Mouse (Mus musculus) intestine, postnatal 0 days (tissue): ENCODE data around the gene Ier5. TPM values are rescaled to one million over a fixed set of nuclear protein-coding genes. Genes with fewer than 3 reads are reported as not detected.

Experiments used
- ATAC-seq: fragments of 200-750 bp; cut with Nextera tagmentation; 2 replicates; pipeline ENCODE4 v1.8.0; 2017; ENCODE audit warnings: mild to moderate bottlenecking, moderate TSS enrichment, moderate library complexity
- H3K27ac ChIP-seq: fragments of 300-500 bp; sonication (generic); 2 replicates; pipeline ENCODE4 v1.5.1; 2014; ENCODE audit warnings: mild to moderate bottlenecking, low read depth, low read length, moderate library complexity
- H3K27me3 ChIP-seq: fragments of 300-500 bp; sonication (generic); replicated peaks from 2 replicates; pipeline ENCODE4 v1.6.1; 2014; ENCODE audit warnings: low read length, mixed read lengths; ENCODE audit not compliant: control insufficient read depth, insufficient read depth
- H3K36me3 ChIP-seq: fragments of 300-500 bp; sonication (generic); 2 replicates; pipeline ENCODE4 v1.6.1; 2014; ENCODE audit warnings: mild to moderate bottlenecking, moderate library complexity; ENCODE audit not compliant: control insufficient read depth, insufficient read depth
- H3K4me1 ChIP-seq: fragments of 300-500 bp; sonication (generic); replicated peaks from 2 replicates; pipeline ENCODE4 v1.6.1; 2014; ENCODE audit warnings: antibody characterized with exemption, low read length, mixed read lengths; ENCODE audit not compliant: control insufficient read depth, insufficient read depth
- H3K4me2 ChIP-seq: fragments of 300-500 bp; sonication (generic); replicated peaks from 2 replicates; pipeline ENCODE4 v1.6.1; 2014; ENCODE audit warnings: low read depth, mild to moderate bottlenecking, moderate library complexity
- H3K4me3 ChIP-seq: fragments of 300-500 bp; sonication (generic); 2 replicates; pipeline ENCODE4 v1.5.1; 2014; ENCODE audit warnings: low read depth, low read length
- H3K9ac ChIP-seq: fragments of 300-500 bp; sonication (generic); 2 replicates; pipeline ENCODE4 v1.6.1; 2014; ENCODE audit warnings: mild to moderate bottlenecking, low read depth, low read length
- H3K9me3 ChIP-seq: fragments of 300-500 bp; sonication (generic); 2 replicates; pipeline ENCODE4 v1.6.1; 2016; ENCODE audit warnings: mixed run types; ENCODE audit not compliant: control insufficient read depth
- CTCF ChIP-seq: sonication (generic); IDR thresholded peaks from 2 replicates; pipeline ENCODE4 v1.5.1; 2016; ENCODE audit warnings: low read depth, mild to moderate bottlenecking, control low read depth, antibody characterized with exemption, moderate library complexity
- WGBS: fragments of 180-500 bp; shearing (Covaris S2); extraction: QIAGEN DNeasy Blood & Tissue Kit; methylation state at CpG from one replicate; pipeline ENCODE4 v1.1.7; 2014; 5-methylcytosine and 5-hydroxymethylcytosine counted together
- polyA plus RNA-seq: library from polyadenylated mRNA; unstranded; fragments of >200 nt; fragmentation: Nextera tagmentation; extraction: Ambion mirVana; gene quantifications from 2 replicates; pipeline ENCODE4 v1.2.1, GENCODE M21; 2015

Ier5 gene
- polyA plus RNA-seq, 1 experiment from 2014 or later = 6.8 TPM

DNA sequence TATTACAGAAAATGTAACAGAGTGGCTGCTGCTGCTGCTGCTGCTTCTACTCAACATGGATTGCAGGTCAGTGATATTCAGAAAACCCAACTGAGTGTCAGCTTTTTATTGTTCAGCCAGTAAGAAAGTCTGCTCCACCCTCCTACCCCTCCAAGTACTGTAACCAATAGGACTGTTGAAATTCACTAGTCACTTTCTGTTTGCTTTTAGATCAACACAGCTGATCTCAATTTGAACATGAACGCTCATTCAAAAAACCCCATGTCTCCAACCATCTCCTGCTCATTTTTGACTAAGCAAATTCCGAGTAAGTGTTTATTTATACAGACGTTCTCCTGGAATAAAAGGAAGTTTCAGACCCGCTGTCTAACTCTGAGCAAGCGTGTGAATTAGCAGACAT, 8.4 kb upstream of the Ier5 start:
- Histone ChIP-seq H3K9ac (no peak overlapping the region), H3K4me3 (no peak overlapping the region), H3K27ac (no peak overlapping the region), H3K27me3 (no peaks in the 10 kb centered on the region), H3K4me2 (no peak overlapping the region; the same call in 1 of the 2 replicates), H3K9me3 (no peaks in the 10 kb centered on the region), H3K4me1 (no peaks in the 10 kb centered on the region), H3K36me3 (no peaks in the 10 kb centered on the region)
- no peak for ATAC-seq
- 19% methylated on average over 5 of the region's 5 CpGs for WGBS
- no peak for TF ChIP-seq CTCF

- ATAC-seq = no peak
- H3K27me3 ChIP-seq = no peaks in the 10 kb centered on the region
- H3K9ac ChIP-seq = no peak overlapping the region
- H3K9me3 ChIP-seq = no peaks in the 10 kb centered on the region
- H3K27ac ChIP-seq = no peak overlapping the region
- no peaks in the 10 kb centered on the region for H3K4me1 ChIP-seq
- no peak for TF ChIP-seq CTCF
- no peak overlapping the region for H3K4me2 ChIP-seq
- 69% methylated on average over 1 of the region's 1 CpGs for WGBS
- H3K36me3 ChIP-seq = no peaks in the 10 kb centered on the region
- no peak overlapping the region for H3K4me3 ChIP-seq
Measured at GRCm38 (mm10) chr1:155106310-155106709, 6.9 kb upstream of the Ier5 start.

DNA sequence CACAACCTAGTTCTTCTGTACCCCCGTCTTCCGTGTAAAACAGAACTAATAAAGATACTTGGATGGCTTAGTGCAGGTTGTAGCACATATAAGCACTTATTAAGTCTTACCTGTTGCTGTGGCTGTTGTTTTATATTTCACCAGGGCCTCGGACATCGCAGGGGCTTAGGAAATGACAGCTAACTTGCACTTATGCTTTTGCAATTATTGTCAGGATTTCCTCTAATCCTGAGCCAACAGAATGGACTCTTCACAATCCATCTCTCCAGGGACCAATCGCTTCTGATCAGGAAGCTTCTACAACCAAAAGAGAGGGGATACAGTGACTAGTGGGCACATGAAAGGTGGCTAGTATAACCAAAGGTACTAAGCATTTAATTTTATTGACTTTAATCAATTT, 4.6 kb upstream of the Ier5 start:
- no peaks in the 10 kb centered on the region for H3K9me3 ChIP-seq
- H3K36me3 ChIP-seq = no peaks in the 10 kb centered on the region
- no peak for TF ChIP-seq CTCF
- H3K27ac ChIP-seq = no peak overlapping the region
- H3K4me2 ChIP-seq = no peak overlapping the region
- no peak overlapping the region for H3K9ac ChIP-seq
- no peak for ATAC-seq
- H3K4me3 ChIP-seq = no peak overlapping the region
- 83% methylated on average over 5 of the region's 5 CpGs for WGBS
- no peaks in the 10 kb centered on the region for H3K27me3 ChIP-seq
- no peaks in the 10 kb centered on the region for H3K4me1 ChIP-seq

DNA sequence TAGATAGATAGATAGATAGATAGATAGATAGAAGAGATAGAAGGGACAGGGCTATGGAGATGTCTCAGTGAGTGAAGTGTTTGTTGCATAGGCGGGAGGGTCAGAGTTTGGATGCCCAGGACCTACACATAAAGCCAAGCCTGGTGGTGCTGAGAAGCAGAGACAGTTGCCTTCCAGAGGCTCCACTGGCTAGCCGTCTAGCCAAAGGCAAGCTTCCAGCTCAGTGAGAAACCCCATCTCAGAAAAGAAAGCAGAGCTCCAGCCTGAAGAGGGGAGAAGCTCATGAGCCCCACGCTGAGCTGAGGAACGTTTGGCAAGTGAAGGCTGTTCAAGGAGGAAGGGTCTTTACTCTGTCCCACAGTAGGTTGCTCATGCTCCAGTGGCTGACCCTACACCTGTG, 3.2 kb upstream of the Ier5 start:
- no peak overlapping the region for H3K27ac ChIP-seq
- H3K9me3 ChIP-seq = no peaks in the 10 kb centered on the region
- no peak for ATAC-seq
- H3K4me3 ChIP-seq = no peak overlapping the region
- no peak overlapping the region for H3K9ac ChIP-seq
- no peaks in the 10 kb centered on the region for H3K36me3 ChIP-seq
- 75% methylated on average over 4 of the region's 4 CpGs for WGBS
- no peak overlapping the region for H3K4me2 ChIP-seq
- H3K4me1 ChIP-seq = no peaks in the 10 kb centered on the region
- H3K27me3 ChIP-seq = no peaks in the 10 kb centered on the region
- TF ChIP-seq CTCF = no peak

DNA sequence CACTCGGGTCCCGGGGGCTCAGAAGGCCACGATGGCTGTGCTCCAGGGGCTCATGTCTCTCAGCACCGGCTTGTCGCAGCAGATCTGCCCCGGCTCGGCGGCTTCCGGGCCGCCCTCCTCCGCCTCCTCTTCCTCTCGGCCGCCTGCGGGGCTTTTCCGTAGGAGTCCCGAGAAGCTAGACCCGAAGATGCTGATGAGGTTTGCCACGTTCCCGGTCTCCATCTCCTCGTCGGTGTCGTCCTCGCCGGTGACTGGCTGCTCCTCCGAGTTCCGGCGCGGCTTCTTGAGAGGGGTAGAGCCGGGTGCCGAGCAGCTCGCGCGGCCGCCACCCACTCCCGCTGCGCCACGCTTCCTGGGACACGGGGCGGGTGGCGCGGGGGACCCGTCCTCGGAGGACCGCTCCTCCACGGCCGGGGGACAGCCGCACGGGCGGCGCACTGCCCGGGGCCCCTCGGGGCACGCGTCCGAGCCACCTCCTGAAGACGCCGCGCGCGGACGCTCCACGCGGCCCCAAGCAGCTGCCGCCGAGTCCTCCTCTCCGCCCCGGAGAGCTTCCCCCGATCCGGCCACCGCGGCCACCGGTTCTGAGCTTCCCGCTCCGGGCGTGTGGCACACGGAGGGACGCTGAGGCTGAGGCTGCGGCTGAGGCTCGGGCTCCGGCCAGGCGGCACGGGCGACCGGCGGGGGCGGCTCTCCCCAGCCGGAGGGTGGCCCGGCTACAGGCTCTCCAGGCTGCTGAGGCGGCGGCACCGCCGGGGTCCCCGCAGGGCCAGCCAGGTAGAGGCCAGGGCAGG, 753 bp downstream of the Ier5 start:
- peak overlapping the region; percentile 98 for H3K9ac ChIP-seq
- peaks cover 12% of the 10 kb centered on the region; the same call in 1 of the 2 replicates for H3K4me1 ChIP-seq

GRCm38 (mm10) chr1:155097931-155098485, 1.4 kb downstream of the Ier5 start:
- Histone ChIP-seq H3K27me3 (no peaks in the 10 kb centered on the region), H3K4me1 (peaks cover 14% of the 10 kb centered on the region), H3K4me3 (peak overlapping the region; percentile 100), H3K9ac (peak overlapping the region; percentile 98), H3K27ac (peak overlapping the region; percentile 91), H3K36me3 (no peaks in the 10 kb centered on the region), H3K4me2 (peak overlapping the region; percentile 77), H3K9me3 (no peaks in the 10 kb centered on the region)
- no peak for TF ChIP-seq CTCF
- no peak for ATAC-seq
- under 1% methylated on average over 33 of the region's 33 CpGs for WGBS

More for the DNA sequence above, 753 bp downstream of the Ier5 start:
- Histone ChIP-seq H3K4me2 (peak overlapping the region; percentile 77), H3K36me3 (no peaks in the 10 kb centered on the region), H3K9me3 (no peaks in the 10 kb centered on the region), H3K27ac (peak overlapping the region; percentile 91), H3K4me3 (peak overlapping the region; percentile 100), H3K27me3 (no peaks in the 10 kb centered on the region)
- under 1% methylated on average over 85 of the region's 93 CpGs for WGBS
- TF ChIP-seq CTCF = no peak
- peak; percentile 58 for ATAC-seq
